9 mouse cellular contexts compared by ENCODE assay signal in the genomic region with DNA sequence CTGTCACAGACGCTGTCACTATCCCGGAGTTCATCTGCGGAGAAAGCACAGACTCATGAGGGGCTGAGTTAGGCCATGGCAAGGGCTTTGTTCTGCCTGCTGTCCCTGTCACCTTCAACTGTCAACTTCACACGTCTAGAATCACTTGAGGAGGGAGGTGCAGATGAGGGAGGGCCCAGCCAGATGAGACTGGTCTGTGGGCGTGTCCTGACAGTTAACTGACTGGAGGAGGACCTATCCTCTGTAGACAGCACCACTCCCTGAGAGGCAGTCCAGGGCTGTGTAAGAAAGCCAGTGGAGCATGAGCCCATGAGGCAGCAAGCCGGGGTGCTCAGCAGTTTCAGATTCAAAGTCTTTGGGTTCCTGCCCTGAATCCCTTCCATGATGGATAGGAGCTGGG.
DNase-seq lines count a peak whose midpoint lies in the region; ATAC-seq and TF ChIP-seq lines count a peak whose summit lies in the region.
"Had no signal": no experiment of that assay in that cellular context is flagged by ENCODE, and none has a peak within 500 bp of the region (broad histone marks: within the 10 kb centered on the region; RNA-seq: fewer than 3 reads in every experiment).

No protein-coding gene starts in this region.

- peak; percentile 26 for DNase-seq in embryo, embryonic 10.5 days (ENCODE audit: low spot score)
- no peak for DNase-seq in embryo, embryonic 9.5 days (ENCODE audit: extremely low spot score)
- DNase-seq in midbrain, embryonic 10.5 days (ENCODE audit: low spot score) = no peak
- DNase-seq in midbrain, postnatal 0 days (ENCODE audit: low spot score) = no peak
- DNase-seq in heart, postnatal 0 days (ENCODE audit: low spot score) = peak; percentile 92
- no peak for DNase-seq in layer of hippocampus, adult 9-10 months (ENCODE audit: low spot score)
- DNase-seq in testis, postnatal 10 days (ENCODE audit: low spot score) = no peak
- DNase-seq: layer of hippocampus, adult 9-11 months had no signal

- no peak overlapping the region for H3K4me2 ChIP-seq in midbrain, postnatal 0 days (ENCODE audit: low read depth, low read length, poor library complexity, severe bottlenecking)
- H3K4me2 ChIP-seq in heart, postnatal 0 days (ENCODE audit: low read depth, low read length) = peak overlapping the region; percentile 37
- H3K4me2 ChIP-seq in stomach, embryonic 14.5 days (replicated peaks; ENCODE audit: low read depth, low read length) = no peak overlapping the region

- 63% methylated on average over 6 of the region's 6 CpGs for WGBS in midbrain, embryonic 10.5 days
- 61% methylated on average over 6 of the region's 6 CpGs for whole genome bisulfite sequencing in midbrain, postnatal 0 days
- 39% methylated on average over 6 of the region's 6 CpGs for WGBS in heart, postnatal 0 days
- WGBS in stomach, embryonic 14.5 days = 60% methylated on average over 6 of the region's 6 CpGs

- H3K27ac ChIP-seq in midbrain, embryonic 10.5 days (replicated peaks) = 0 out of 2 replicates have a peak overlapping the region, but pooled peaks have one; percentile 9
- no peak overlapping the region for H3K27ac ChIP-seq in midbrain, postnatal 0 days (ENCODE audit: low read depth, low read length)
- peak overlapping the region; percentile 75 for H3K27ac ChIP-seq in heart, postnatal 0 days (ENCODE audit: low read depth)
- H3K27ac ChIP-seq in stomach, embryonic 14.5 days (ENCODE audit: low read length) = no peak overlapping the region

- H3K9me3 ChIP-seq in midbrain, embryonic 10.5 days (replicated peaks) = no peaks in the 10 kb centered on the region
- H3K9me3 ChIP-seq in midbrain, postnatal 0 days (ENCODE audit: low read length) = no peaks in the 10 kb centered on the region
- H3K9me3 ChIP-seq in heart, postnatal 0 days (replicated peaks; ENCODE audit: control insufficient read depth, low read length) = no peaks in the 10 kb centered on the region
- no peaks in the 10 kb centered on the region for H3K9me3 ChIP-seq in stomach, embryonic 14.5 days (ENCODE audit: control insufficient read depth, low read depth, low read length)

- H3K9ac ChIP-seq in midbrain, postnatal 0 days (replicated peaks; ENCODE audit: low read length, poor library complexity, severe bottlenecking) = no peak overlapping the region
- H3K9ac ChIP-seq in heart, postnatal 0 days (replicated peaks; ENCODE audit: low read depth, low read length) = no peak overlapping the region
- no peak overlapping the region for H3K9ac ChIP-seq in stomach, embryonic 14.5 days (replicated peaks; ENCODE audit: low read depth, low read length)

- H3K36me3 ChIP-seq in midbrain, embryonic 10.5 days = peaks cover 59% of the 10 kb centered on the region
- peaks cover 43% of the 10 kb centered on the region for H3K36me3 ChIP-seq in midbrain, postnatal 0 days (ENCODE audit: insufficient read depth, low read length)
- peaks cover 65% of the 10 kb centered on the region for H3K36me3 ChIP-seq in heart, postnatal 0 days (replicated peaks; ENCODE audit: control insufficient read depth, insufficient read depth, low read length)
- peaks cover 48% of the 10 kb centered on the region for H3K36me3 ChIP-seq in stomach, embryonic 14.5 days (ENCODE audit: control insufficient read depth, insufficient read depth, low read length)

- H3K4me1 ChIP-seq in midbrain, embryonic 10.5 days = peaks cover 10% of the 10 kb centered on the region
- H3K4me1 ChIP-seq in midbrain, postnatal 0 days (ENCODE audit: insufficient read depth, low read length) = no peaks in the 10 kb centered on the region
- H3K4me1 ChIP-seq in heart, postnatal 0 days (ENCODE audit: control insufficient read depth, insufficient read depth) = no peaks in the 10 kb centered on the region
- H3K4me1 ChIP-seq in stomach, embryonic 14.5 days (ENCODE audit: control insufficient read depth, insufficient read depth, low read length) = peaks cover 4% of the 10 kb centered on the region; the same call in 1 of the 2 replicates

- no peak overlapping the region for H3K4me3 ChIP-seq in midbrain, embryonic 10.5 days
- H3K4me3 ChIP-seq in midbrain, postnatal 0 days (ENCODE audit: low read depth, low read length) = no peak overlapping the region
- no peak overlapping the region for H3K4me3 ChIP-seq in heart, postnatal 0 days (ENCODE audit: low read depth, low read length)
- no peak overlapping the region for H3K4me3 ChIP-seq in stomach, embryonic 14.5 days (ENCODE audit: low read depth, low read length)

- TF ChIP-seq EP300 in heart, postnatal 0 days (IDR thresholded peaks at IDR 0.05; ENCODE audit: low read depth) = no peak

- no peak for ATAC-seq in midbrain, postnatal 0 days (ENCODE audit: low FRiP score)
- ATAC-seq in heart, postnatal 0 days (ENCODE audit: insufficient read depth, low read depth) = peak; percentile 96
- peak; percentile 61; the same call in 1 of the 2 replicates for ATAC-seq in stomach, embryonic 14.5 days (ENCODE audit: insufficient number of reproducible peaks, insufficient read depth, low FRiP score, low read depth)

- H3K27me3 ChIP-seq in midbrain, embryonic 10.5 days (ENCODE audit: low read depth, poor library complexity, severe bottlenecking) = no peaks in the 10 kb centered on the region
- no peaks in the 10 kb centered on the region for H3K27me3 ChIP-seq in midbrain, postnatal 0 days (ENCODE audit: insufficient read depth, low read length)
- H3K27me3 ChIP-seq in heart, postnatal 0 days (ENCODE audit: control insufficient read depth, insufficient read depth, low read length) = no peaks in the 10 kb centered on the region
- H3K27me3 ChIP-seq in stomach, embryonic 14.5 days (ENCODE audit: control insufficient read depth, insufficient read depth, low read length) = no peaks in the 10 kb centered on the region

- no peak for TF ChIP-seq CTCF in midbrain, postnatal 0 days (IDR thresholded peaks at IDR 0.05)
- TF ChIP-seq CTCF in heart, postnatal 0 days (IDR thresholded peaks at IDR 0.05; ENCODE audit: low read depth) = no peak

Comparison
In these comparisons a context has a peak if more than half of its experiments do, and no peak if none do; other contexts are left out.
1. DNase-seq: peak in embryo, embryonic 10.5 days (single experiment) and heart, postnatal 0 days (single experiment); none in embryo, embryonic 9.5 days (single experiment), midbrain, embryonic 10.5 days (single experiment), midbrain, postnatal 0 days (single experiment), layer of hippocampus, adult 9-10 months (single experiment) and testis, postnatal 10 days (single experiment).
2. H3K27ac ChIP-seq: peak in midbrain, embryonic 10.5 days (single experiment) and heart, postnatal 0 days (single experiment); none in midbrain, postnatal 0 days (single experiment) and stomach, embryonic 14.5 days (single experiment).